Mouse (Mus musculus) adrenal gland, postnatal 10 days (tissue): Measurements from ENCODE around the gene Mapk8ip2. TPM values are rescaled to one million over a fixed set of nuclear protein-coding genes. Genes with fewer than 3 reads are reported as not detected.
"Not testable (repeated sequence)": the region's sequence is repeated elsewhere in the genome, so short reads cannot be mapped to it uniquely, and the experiment has no call there.

Experiments used
- DNase-seq: peaks from one replicate; pipeline ENCODE4 v3.0.0; 2021; ENCODE audit warnings: mixed read lengths
- long read RNA-seq, 2 experiments: library from polyadenylated mRNA; stranded (forward); transcript quantifications; one replicate each; pipeline ENCODE4 v2.0.0; 2021
- total RNA-seq, 2 experiments: library from RNA; stranded (reverse); gene quantifications; 2 replicates each; pipeline ENCODE4 v1.2.3; 2021

Gene Mapk8ip2
- 10 to 100 TPM in 1 of 2 experiments, 1 to 10 TPM in 1; 6.9 to 12.7 TPM for total RNA-seq
- long read RNA-seq, experiment 1, full-length matches to known transcripts = 5 of 12 reads
- long read RNA-seq, experiment 1, partial matches to known transcripts = 4 of 12 reads
- long read RNA-seq, experiment 1, other reads (novel, unspliced or antisense) = 3 of 12 reads
- long read RNA-seq, experiment 2, full-length matches to known transcripts = 5 of 6 reads
- long read RNA-seq, experiment 2, partial matches to known transcripts = 0 of 6 reads
- long read RNA-seq, experiment 2, other reads (novel, unspliced or antisense) = 1 of 6 reads

DNA sequence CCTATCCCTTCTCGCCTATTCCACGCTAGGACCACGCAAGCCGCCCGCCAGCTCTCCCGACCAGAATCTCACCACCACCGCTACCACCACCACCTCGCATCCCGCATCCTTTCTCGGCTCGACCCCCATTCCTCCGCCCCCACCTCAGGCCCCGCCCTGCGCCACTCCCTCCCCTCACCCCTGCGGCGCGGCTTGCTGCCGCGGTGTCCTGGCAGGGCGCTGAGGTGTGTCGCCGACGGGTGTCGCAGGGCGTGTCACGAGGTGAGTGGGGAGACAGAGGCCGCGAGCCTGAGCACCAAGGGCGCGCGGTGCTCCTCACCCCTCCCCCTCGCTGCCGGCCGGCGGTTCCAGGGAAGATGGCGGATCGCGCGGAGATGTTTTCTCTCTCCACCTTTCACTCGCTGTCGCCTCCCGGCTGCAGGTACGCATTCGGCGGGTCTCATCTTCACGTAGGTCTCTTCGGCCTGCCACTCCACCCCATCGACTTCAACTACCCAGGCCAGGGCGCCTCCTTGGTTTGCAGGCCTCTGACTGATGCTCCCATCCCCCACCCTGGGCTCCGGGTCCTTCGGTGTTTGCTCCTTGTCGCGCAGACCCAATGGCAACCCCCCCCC, at the start of gene Mapk8ip2:
Gene Mapk8ip2 (plus strand): TSS at position 49 of the 614 bp plus-strand sequence.
- DNase-seq = peak; percentile 23

- no peak for DNase-seq
These were observed 48.7 kb upstream of the Mapk8ip2 start for GRCm38 (mm10) chr15:89404831-89405623.

DNA sequence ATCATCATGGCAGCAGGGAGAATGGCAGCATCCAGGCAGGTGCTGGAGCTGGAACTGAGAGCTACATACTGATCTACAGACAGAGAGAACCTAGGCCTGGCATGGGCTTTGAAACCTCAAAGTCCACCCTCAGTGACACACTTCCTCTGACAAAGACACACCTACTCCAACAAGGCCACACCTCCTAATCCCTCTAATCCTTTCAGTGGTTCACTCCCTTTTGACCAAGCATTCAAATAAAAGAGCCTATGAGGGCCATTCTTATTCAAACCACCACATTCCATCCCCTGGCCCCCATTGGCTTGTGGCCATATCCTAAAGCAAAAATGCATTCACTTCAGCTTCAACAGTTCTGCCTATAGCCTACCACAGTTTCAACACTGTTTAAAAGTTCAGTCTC, 47.0 kb upstream of the Mapk8ip2 start:
- DNase-seq = no peak

DNA sequence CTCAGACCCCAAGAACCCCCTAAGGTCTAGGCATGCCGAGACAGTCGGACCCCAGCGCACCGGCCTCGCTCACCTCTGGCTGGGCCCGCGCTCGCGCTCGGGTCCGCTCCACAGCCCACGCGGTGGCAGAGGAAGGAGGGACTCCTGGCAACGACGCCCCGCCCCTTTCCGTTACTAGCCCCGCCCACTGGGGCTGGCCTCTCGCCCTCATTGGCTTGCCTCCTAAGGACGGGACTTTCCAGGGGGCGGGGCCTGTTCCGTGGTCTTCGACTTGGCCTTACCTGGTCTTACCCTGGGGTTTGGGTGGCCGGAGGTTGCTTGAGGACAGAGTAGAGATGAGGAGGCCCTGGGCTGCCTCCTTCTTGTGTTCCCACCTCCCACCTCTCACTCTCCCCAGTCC, 43.6 kb upstream of the Mapk8ip2 start, which contains the start of gene Syce3:
Gene Syce3 (minus strand): TSS at position 386 of the 400 bp plus-strand sequence.
- no peak for DNase-seq

- no peak for DNase-seq
These were observed 38.4 kb upstream of the Mapk8ip2 start for GRCm38 (mm10) chr15:89415282-89415681.

GRCm38 (mm10) chr15:89421938-89422337, 31.8 kb upstream of the Mapk8ip2 start:
- DNase-seq = no peak

GRCm38 (mm10) chr15:89424621-89425020, 29.1 kb upstream of the Mapk8ip2 start:
- DNase-seq = no peak

GRCm38 (mm10) chr15:89425711-89426121, 28.0 kb upstream of the Mapk8ip2 start, which contains the start of gene Cpt1b:
Gene Cpt1b (minus strand): TSS chr15:89425863.
- peak; percentile 74 for DNase-seq

DNA sequence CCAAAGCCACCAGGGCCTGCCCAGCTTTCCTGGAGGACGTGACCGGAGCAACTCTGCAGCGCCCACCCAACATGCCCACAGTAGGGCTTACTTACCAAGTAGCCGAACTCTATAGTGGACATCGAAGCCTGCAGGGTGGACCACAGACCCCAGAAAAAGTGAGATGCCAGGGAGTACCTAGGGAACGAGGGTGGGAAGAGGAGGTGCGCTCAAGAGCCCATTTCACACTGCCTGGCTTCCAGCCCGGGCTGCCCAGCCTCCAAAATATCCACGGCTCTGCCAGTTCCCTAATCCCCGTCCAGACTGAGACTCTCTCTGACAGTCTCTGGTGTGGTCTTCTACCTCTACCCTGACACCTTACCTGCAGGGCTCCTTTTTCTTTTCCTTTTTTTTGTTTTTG, 27.0 kb upstream of the Mapk8ip2 start:
- DNase-seq = peak; percentile 62

DNA sequence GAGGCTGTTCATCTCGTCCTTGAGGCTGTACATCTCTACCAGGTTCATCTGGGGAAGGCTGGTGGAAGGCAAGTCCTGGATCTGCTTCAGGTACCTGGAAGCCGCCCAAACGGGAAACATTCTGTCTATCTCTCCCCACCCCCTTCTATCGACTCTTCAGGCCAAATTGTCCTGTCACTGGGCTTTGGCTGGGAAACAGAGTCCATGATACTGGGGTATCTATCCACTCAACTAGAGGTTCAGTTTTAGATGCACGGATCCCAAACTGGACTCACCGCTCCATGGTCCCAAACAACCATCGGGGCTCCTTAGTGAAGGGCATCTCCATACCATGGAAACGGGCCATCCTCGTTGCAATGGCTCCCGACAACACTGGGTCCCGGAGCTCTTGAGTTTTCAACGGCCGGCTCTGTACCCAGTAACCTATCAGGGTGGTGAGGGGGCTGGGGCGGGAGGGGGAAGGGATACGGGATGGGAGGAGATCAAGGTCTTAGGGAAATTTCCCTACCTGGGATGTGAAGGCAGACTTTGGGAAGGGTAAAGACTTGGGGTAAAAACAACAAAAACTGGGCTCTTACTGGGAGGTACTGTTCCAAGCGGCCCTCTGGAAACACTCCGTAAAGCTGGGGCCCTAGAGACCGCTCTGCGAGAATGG, 25.4 kb upstream of the Mapk8ip2 start:
- DNase-seq = peak; percentile 25

GRCm38 (mm10) chr15:89428821-89429351, 24.8 kb upstream of the Mapk8ip2 start:
- DNase-seq = no peak

- peak; percentile 95 for DNase-seq
These were observed 24.1 kb upstream of the Mapk8ip2 start, which contains the start of the genes C730034F03Rik, Gm44502 and Chkb for GRCm38 (mm10) chr15:89429352-89430221. Gene C730034F03Rik (plus strand): TSS chr15:89429589. Gene Gm44502 (minus strand): TSS chr15:89429696. Gene Chkb (minus strand): TSS chr15:89429908.

- DNase-seq = no peak
These were observed 23.4 kb upstream of the Mapk8ip2 start for GRCm38 (mm10) chr15:89430341-89430740.

- not testable (repeated sequence) for DNase-seq
These were observed 22.9 kb upstream of the Mapk8ip2 start for GRCm38 (mm10) chr15:89430771-89431170.

GRCm38 (mm10) chr15:89431271-89431670, 22.4 kb upstream of the Mapk8ip2 start:
- DNase-seq = no peak

- no peak for DNase-seq
These were observed 21.9 kb upstream of the Mapk8ip2 start for GRCm38 (mm10) chr15:89431806-89432205.

DNA sequence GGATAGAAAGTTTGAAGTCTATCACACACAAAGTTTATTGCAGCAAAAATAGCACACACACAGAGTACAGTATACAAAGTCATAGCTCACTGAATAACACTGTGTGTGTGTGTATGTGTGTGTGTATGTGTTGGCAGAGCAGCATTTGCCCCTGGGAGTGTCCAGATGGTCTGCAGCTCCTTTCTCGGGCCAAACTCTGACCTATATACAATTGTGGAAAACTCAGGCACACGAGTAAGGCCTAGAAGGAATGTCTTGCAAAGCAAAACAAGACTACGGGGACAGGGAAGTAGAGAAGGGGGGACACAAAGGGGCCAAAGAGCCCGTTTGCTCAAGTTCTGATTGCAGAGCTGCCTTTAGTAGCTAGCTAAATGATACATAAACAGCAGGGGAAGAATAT, 20.8 kb upstream of the Mapk8ip2 start:
- no peak for DNase-seq

DNA sequence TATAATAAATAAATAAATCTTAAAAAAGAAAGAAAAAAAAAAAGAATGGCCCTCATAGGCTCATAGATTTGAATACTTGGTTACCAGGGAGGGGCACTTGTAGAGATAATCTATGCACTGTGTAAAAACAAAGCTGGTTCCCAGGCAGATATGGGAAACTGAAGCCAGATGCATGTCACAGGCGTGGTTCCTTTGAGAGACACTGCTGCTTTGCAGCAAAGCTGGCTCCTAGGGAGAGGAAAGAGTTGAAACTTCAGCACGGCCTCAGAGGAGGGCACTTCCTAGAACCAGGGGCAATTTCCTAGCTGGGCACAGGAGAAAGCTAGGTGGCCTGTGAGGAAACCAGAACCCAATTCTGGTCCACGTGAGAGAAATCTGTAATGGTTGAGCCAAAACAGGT, 19.6 kb upstream of the Mapk8ip2 start:
- no peak for DNase-seq

GRCm38 (mm10) chr15:89435878-89436277, 17.8 kb upstream of the Mapk8ip2 start:
- no peak for DNase-seq

DNA sequence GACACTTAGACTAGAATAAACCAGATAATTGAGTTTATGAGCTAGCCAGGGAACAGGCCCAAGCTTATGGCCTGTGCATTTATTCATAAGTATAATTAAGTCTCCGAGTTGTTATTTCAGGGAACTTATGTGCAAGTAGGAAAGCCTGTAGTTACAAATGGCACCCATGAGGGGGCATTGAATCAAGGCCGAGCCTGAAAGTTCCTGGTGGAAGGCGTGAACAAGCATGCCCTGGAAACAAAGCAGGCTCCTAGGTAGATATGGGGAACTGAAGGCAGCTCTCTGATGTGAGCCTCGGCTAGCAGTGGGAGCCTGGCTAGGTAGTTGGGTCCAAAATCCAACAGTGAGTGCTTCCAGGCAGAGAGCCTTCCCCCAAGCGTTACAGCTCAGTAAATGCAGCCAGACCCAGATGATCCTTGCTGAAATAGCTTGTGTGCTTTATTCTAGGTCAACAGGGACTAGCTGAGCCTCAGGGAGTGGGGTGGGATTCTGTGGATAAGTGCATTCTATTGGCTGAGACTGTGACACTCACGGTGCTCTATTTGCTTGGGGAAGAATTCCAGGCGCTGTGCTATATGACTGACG, 11.1 kb upstream of the Mapk8ip2 start:
- no peak for DNase-seq
